Mouse (Mus musculus) mouse embryonic stem cell (cell line): Measurements from ENCODE around the gene Srrm4.

Experiments used
- in situ Hi-C, 2 experiments: fragments of 300-500 bp; cut with MboI; formaldehyde crosslinking; loops; 1 replicate in 1 of 2; 3 replicates in 1 of 2; pipeline ENCODE4 v1.14.3; 2019 to 2020; ENCODE audit warnings: low sequenced_read_pairs in 2 of 2, low pct_unique_long_range_greater_than_20kb in 1 of 2, mixed read lengths in 1 of 2; ENCODE audit not compliant: unreplicated experiment in 1 of 2

Srrm4 gene

GRCm38 (mm10) chr5:116591346-116592048 is at the start of gene Srrm4:
Gene Srrm4, minus strand, starts transcription at chr5:116591817.
- in situ Hi-C loops: no loop called here

- in situ Hi-C loops: no loop called here
Measured at GRCm38 (mm10) chr5:116592801-116593430, 1.3 kb upstream of the Srrm4 start.

DNA sequence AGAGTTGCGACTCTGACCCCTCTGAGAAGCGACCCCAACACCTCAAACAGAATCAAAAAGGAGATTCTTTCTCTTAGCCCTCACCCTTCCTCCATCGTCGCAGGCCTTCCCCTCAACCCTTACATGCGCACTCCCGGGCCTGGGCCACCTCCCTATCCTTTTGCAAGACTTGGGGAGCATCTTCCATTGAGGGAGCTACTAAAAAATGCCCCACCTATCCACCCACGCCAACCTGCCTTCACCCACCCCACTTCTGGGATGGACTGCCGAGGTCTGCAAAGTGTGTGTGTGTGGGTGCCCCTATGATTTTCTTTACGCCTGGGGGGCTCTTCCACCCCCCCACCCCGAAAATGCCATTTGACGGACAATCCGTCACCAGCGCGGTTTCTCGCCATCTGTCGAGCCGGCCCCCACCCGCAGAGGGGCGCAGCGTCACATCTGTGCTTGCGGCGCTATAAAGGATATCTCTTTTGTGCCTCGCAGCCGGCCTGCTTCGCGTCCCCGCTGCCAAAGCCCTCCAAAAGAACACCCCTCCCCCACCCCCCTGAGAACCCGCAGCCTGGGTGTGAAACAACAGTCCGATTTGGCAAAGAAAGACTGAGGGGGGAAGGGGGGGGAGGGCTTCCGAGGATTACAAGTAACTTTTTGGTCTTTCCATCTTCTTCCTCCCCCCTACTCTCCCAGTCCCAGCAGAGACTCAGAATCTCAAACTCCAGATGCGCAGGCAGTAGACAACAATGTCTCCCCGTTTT is 608 bp upstream of the Srrm4 start:
- in situ Hi-C loops: no loop called here

DNA sequence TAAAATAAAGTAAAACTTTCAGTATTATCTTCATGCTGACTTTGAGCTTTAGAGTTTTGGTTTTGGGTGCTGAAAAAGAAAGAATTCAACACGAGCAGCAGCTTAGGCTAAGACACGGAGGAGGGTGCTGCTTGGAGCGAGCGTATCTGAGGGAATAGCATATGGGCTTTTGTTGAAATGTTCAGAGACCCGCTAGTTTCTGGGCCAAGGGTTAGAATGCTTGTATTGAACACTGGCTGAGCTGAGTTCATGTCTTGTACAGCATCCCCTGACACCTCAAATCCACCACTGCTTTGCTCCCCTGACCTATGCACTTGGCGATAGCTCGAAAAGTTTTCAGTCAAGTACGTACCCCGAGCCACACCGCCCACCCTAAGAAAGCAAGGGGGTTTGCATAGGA is 919 bp downstream of the Srrm4 start:
- in situ Hi-C loops: no loop called here

GRCm38 (mm10) chr5:116589631-116590030 is 2.0 kb downstream of the Srrm4 start:
- in situ Hi-C loops: no loop called here

DNA sequence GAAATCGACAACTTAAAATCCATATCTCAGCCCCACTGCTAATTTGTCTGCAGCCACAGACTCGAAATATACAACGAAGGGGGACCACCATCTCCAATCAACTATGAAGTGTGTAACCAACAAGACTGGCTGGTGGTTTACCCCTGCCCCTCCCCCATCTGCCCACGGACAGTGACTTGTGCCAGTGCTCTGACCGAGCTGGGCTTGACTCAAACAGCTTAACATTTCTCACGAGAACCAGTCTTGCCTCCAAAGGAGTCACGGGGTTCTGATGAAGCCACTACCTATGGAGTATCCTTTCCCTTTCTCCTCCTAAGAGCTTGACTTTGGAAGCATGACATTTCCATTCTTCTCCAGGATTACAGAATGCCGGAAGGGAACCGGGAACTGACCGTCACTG is 2.8 kb downstream of the Srrm4 start:
- in situ Hi-C loops: no loop called here

DNA sequence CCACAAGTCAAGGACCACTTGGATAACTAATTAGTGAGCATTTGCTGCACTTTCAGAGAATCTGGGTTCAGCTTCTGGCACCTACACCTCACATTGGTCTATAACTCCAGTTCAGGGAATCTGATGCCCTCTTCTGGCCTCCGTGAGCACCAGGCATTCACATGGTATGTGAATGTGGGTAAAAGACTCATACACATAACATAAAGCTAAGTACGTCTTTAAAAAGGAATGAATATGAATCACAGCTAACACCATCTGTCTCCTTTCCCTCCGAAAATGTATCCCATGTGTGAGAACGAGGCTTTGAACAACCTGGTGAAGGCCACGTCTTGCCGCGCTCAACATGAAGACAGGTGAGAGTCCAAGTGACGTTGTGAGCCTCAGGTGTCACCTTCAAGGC is 12.1 kb downstream of the Srrm4 start:
- in situ Hi-C loops: no loop called here

DNA sequence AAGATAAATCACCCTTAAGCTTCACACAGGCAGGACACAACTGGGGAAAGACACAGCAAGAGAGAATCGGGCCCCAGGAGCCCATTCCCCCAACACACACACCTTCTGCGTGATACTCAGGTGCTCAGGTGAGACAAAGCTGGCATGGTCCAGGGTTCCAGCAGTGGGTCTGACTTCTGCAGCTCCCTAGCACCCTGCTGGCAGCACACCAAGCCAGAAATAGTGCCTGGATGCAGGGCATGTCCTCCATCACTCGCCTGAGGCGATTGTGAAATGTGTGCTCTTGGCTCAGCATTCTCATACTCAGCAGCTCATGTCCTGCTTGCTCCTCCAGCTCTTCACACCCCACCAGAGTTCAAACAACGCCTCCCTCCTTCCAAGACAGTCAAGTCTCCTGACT is 14.5 kb downstream of the Srrm4 start:
- in situ Hi-C loops: no loop called here

- in situ Hi-C loops: no loop called here
Measured at GRCm38 (mm10) chr5:116573307-116573706, 18.3 kb downstream of the Srrm4 start.

- in situ Hi-C loops: no loop called here
Measured at GRCm38 (mm10) chr5:116571936-116572335, 19.7 kb downstream of the Srrm4 start.

- in situ Hi-C loops: no loop called here
Measured at GRCm38 (mm10) chr5:116571232-116571861, 20.3 kb downstream of the Srrm4 start.

DNA sequence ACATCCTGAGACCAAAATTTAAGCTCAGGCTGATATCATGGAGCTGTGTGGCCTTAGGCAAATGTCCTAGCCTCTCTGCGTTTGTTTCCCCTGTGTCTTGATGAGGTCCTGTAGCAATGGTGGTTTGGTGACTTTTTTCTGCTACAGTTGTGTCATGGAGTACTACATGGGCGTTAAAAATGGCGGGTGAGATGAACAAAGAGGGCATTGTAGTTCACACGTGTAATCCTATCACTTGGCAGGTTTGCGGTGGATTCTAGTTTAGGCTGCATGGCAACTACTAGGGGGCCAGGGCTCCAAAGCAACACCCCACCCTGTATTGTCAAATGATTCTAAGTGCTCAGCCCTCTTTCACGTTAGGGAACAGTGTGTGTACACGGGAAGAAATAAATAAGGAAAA is 21.1 kb downstream of the Srrm4 start:
- in situ Hi-C loops: no loop called here

DNA sequence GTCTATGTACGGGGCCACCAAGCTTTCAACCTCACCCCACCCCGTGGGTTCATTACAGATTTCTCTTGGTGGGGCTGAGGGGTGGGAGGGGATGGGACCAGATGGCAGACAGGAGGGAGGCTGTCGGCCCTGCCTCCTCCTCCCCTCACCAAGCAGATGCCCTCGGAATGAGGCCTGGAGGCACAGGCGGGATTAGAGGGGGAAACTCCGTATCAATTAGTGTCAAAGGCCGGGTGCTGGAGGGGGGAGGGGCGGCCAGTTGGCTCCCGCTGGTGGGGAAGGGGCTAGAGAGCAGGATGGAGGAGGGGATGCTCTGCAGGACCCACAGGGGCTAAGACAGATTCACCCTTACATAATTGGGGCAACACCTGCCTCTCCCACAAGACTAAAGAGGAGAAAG is 22.0 kb downstream of the Srrm4 start:
- in situ Hi-C loops: no loop called here

DNA sequence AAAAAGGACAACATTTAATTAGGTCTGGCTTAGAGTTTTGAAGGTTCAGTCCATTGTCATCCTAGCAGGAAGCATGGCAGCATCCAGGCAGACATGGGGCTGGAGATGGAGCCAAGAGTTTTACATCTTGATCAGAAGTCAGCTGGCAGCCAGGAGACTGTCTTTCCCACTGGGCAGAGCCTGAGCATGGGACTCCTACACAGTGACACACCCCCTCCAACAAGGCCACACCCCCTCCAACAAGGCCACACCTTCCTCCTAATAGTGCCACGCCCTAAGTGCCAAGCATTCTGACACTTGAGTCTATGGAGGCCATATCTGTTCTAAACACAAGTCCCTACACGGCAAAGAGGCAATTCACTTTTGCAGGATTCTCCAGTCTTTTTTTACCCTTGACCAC is 23.6 kb downstream of the Srrm4 start:
- in situ Hi-C loops: no loop called here

GRCm38 (mm10) chr5:116567298-116567697 is 24.3 kb downstream of the Srrm4 start:
- in situ Hi-C loops: no loop called here

- in situ Hi-C loops: no loop called here
Measured at GRCm38 (mm10) chr5:116566385-116567045, 25.1 kb downstream of the Srrm4 start.

GRCm38 (mm10) chr5:116565573-116565972 is 26.0 kb downstream of the Srrm4 start:
- in situ Hi-C loops: no loop called here

GRCm38 (mm10) chr5:116564391-116564790 is 27.2 kb downstream of the Srrm4 start:
- in situ Hi-C loops: no loop called here

- in situ Hi-C loops: no loop called here
Measured at GRCm38 (mm10) chr5:116563713-116564112, 27.9 kb downstream of the Srrm4 start.
